Mouse (Mus musculus) layer of hippocampus, postnatal 25 days (tissue): ENCODE measurements around the gene Slc38a10. TPM values are rescaled to one million over a fixed set of nuclear protein-coding genes. Genes with fewer than 3 reads are reported as not detected.

ENCODE experiments used
- DNase-seq, 2 experiments: peaks; one replicate each; pipeline ENCODE4 v3.0.0; 2022; ENCODE audit warnings: mixed read lengths in 2 of 2, low spot score in 1 of 2; ENCODE audit errors: extremely low spot score in 1 of 2
- microRNA-seq, 2 experiments: library from miRNA; unstranded; fragments of <30 nt; microRNA quantifications; one replicate each; pipeline ENCODE4 v1.2.0; 2021
- total RNA-seq, 2 experiments: library from RNA; stranded (reverse); gene quantifications; 2 replicates each; pipeline ENCODE4 v1.2.3; 2021

Slc38a10 gene
- total RNA-seq, 2 experiments from 2014 or later: 85.3 to 88.5 TPM

- no peak for DNase-seq
Observed at GRCm38 (mm10) chr11:120067834-120068233, 83.3 kb downstream of the Slc38a10 start.

GRCm38 (mm10) chr11:120065291-120065690 lies 85.9 kb downstream of the Slc38a10 start:
- DNase-seq: peak; percentile 58 to 63

GRCm38 (mm10) chr11:120064668-120065040 lies 86.5 kb downstream of the Slc38a10 start:
- no peak for DNase-seq

- DNase-seq: no peak
Observed at GRCm38 (mm10) chr11:120064006-120064667, 87.0 kb downstream of the Slc38a10 start.

- no peak for DNase-seq
Observed at GRCm38 (mm10) chr11:120063326-120063725, 87.8 kb downstream of the Slc38a10 start.

- no peak for DNase-seq
Observed at GRCm38 (mm10) chr11:120060634-120061033, 90.5 kb downstream of the Slc38a10 start.

- no peak for DNase-seq
Observed at GRCm38 (mm10) chr11:120055953-120056732, 95.0 kb downstream of the Slc38a10 start.

Small RNAs within 50 kb of the gene (microRNA-seq; reads per million reads assigned to microRNA genes)
- 0 to 0.18 reads per million in 2 experiments for gene Gm25948

Other genes with a start within 250 kb of the Slc38a10 start
- gene Chmp6, start 237.9 kb downstream of the Slc38a10 start, total RNA-seq: 10 to 100 TPM; 38.0 to 39.7 TPM
- gene Baiap2, start 208.6 kb downstream of the Slc38a10 start, total RNA-seq: 100 to 1,000 TPM; 226 to 231 TPM
- gene Aatk, start 104.2 kb downstream of the Slc38a10 start, total RNA-seq: 100 to 1,000 TPM; 221 to 225 TPM
- 10 to 100 TPM; 31.7 to 37.2 TPM for gene Cep131, start 64.5 kb downstream of the Slc38a10 start, total RNA-seq
- gene Tepsin, start 52.6 kb downstream of the Slc38a10 start, total RNA-seq: 10 to 100 TPM; 15.8 to 17.6 TPM
- 10 to 100 TPM; 36.0 to 45.9 TPM for gene Ndufaf8, start 52.4 kb downstream of the Slc38a10 start, total RNA-seq
- gene Bahcc1, start 81.6 kb upstream of the Slc38a10 start, total RNA-seq: 10 to 100 TPM; 17.7 to 22.6 TPM
- gene Actg1, start 197.2 kb upstream of the Slc38a10 start, total RNA-seq: 1,000 to 10,000 TPM; 1,451 to 1,562 TPM
- under 1 TPM in 1 of 2 experiments, not detected in 1; 0.89 TPM for gene Fscn2, start 210.2 kb upstream of the Slc38a10 start, total RNA-seq
- gene Faap100, start 227.4 kb upstream of the Slc38a10 start, total RNA-seq: 10 to 100 TPM; 16.2 to 17.1 TPM